8 mouse cellular contexts compared by ENCODE assay signal in the genomic region with DNA sequence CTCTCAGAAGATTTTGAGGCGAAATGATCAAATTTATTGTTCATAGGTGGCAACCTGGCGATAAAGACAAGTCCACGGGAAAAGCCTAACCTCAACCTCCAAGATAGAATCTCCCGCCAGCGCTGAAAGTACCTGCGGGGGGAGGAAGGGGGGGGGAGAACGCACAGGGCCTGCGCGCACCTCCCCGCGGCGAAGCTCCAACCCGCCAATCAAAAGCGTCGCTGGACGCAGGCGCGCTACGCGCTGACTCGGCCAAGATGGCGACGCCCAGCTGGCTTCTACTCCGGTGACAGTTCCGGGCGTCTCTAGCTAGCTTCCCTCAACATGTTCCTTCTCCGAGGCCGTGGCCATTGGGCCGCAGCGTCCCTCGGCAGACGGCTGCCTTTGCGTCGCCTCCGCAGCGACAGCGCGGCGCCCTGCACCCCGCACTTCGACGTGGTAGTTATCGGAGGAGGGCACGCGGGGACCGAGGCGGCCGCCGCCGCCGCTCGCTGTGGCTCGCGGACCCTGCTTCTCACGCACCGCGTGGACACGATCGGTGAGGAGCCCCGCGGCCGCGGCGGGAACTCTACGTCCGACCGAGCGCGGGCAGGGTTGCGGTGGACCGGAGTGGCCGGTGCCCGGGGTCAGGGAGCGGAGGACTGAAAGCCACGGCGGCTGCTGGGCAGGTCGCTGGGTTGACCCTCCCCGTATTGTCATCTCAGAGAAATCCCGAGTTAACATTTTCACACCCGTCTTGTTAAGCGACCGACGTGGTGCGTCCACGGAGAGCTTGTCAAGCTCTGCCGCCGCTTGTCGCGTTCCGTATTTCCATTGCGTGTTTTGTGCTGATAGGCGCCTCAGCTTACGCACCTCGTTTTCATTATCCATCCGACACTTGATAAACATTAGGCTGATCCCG. TPM values are rescaled to one million over a fixed set of nuclear protein-coding genes. Genes with fewer than 3 reads are reported as not detected.
A peak's percentile ranks its signal among the peaks of the same experiment; 100 is the strongest.
DNase-seq lines count a peak whose midpoint lies in the region; ATAC-seq and TF ChIP-seq lines count a peak whose summit lies in the region.

TSS of gene Mto1 (plus strand) at position 236 of the 901 bp plus-strand sequence.
TSS of gene Gm17324 (minus strand) at position 814 of the 901 bp plus-strand sequence.

- peak within 1 kb of the TSS; percentile 87 for H3K27ac ChIP-seq in brown adipose tissue, adult 24 weeks (replicated peaks; ENCODE audit: low read depth, low read length)
- H3K27ac ChIP-seq in heart, embryonic 15.5 days = peak within 1 kb of the TSS; percentile 95
- H3K27ac ChIP-seq in liver, embryonic 14.5 days = peak within 1 kb of the TSS; percentile 80
- peak within 1 kb of the TSS; percentile 74 for H3K27ac ChIP-seq in neural tube, embryonic 11.5 days (ENCODE audit: low read depth, low read length)
- peak within 1 kb of the TSS; percentile 95 for H3K27ac ChIP-seq in stomach, postnatal 0 days (replicated peaks)

- ATAC-seq in heart, embryonic 15.5 days (replicated peaks; ENCODE audit: insufficient number of reproducible peaks, insufficient read depth, low FRiP score, low read depth) = peak; percentile 94
- ATAC-seq in liver, embryonic 14.5 days (ENCODE audit: insufficient read depth) = peak; percentile 91
- ATAC-seq in neural tube, embryonic 11.5 days (ENCODE audit: insufficient read depth, low FRiP score, low TSS enrichment) = peak; percentile 93
- ATAC-seq in stomach, postnatal 0 days (ENCODE audit: low FRiP score, low TSS enrichment) = peak; percentile 96

- DNase-seq in CD4-positive, CD25-positive, alpha-beta regulatory T cell, adult 2 months (ENCODE audit: low read depth, low spot score) = peak; percentile 98
- DNase-seq in fibroblast of lung, adult 2 months (ENCODE audit: low read depth) = peak; percentile 70
- peak; percentile 86 to 95 for DNase-seq in kidney, postnatal 25 days
- DNase-seq in liver, embryonic 14.5 days (ENCODE audit: low read depth in 3 of 3, low spot score in 3 of 3) = peak; percentile 78 to 87 (median 79)
- DNase-seq in neural tube, embryonic 11.5 days (ENCODE audit: low spot score) = peak; percentile 93
- peak; percentile 94 for DNase-seq in stomach, postnatal 0 days (ENCODE audit: low spot score)

- H3K36me3 ChIP-seq in heart, embryonic 15.5 days = peaks cover 16% of the 10 kb centered on the region
- H3K36me3 ChIP-seq in liver, embryonic 14.5 days (replicated peaks; ENCODE audit: control insufficient read depth, insufficient read depth, low read depth) = peaks cover 21% of the 10 kb centered on the region
- H3K36me3 ChIP-seq in neural tube, embryonic 11.5 days (ENCODE audit: control insufficient read depth, insufficient read depth, low read length) = 0 out of 2 replicates have a peak, but pooled peaks cover 2% of the 10 kb centered on the region
- H3K36me3 ChIP-seq in stomach, postnatal 0 days (ENCODE audit: control insufficient read depth, insufficient read depth, low read length) = peaks cover 7% of the 10 kb centered on the region

- peak within 1 kb of the TSS; percentile 66 for H3K4me2 ChIP-seq in heart, embryonic 15.5 days
- peak within 1 kb of the TSS; percentile 84 for H3K4me2 ChIP-seq in liver, embryonic 14.5 days (ENCODE audit: low read depth)
- H3K4me2 ChIP-seq in neural tube, embryonic 11.5 days (ENCODE audit: low read depth) = peak within 1 kb of the TSS; percentile 52
- peak within 1 kb of the TSS; percentile 70 for H3K4me2 ChIP-seq in stomach, postnatal 0 days (replicated peaks; ENCODE audit: low read depth)

- under 1% methylated on average over 96 of the region's 96 CpGs for WGBS in heart, embryonic 15.5 days
- WGBS in liver, embryonic 14.5 days (ENCODE audit: insufficient replicate concordance) = under 1% methylated on average over 95 of the region's 96 CpGs
- WGBS in neural tube, embryonic 11.5 days = under 1% methylated on average over 87 of the region's 96 CpGs
- under 1% methylated on average over 88 of the region's 96 CpGs for WGBS in stomach, postnatal 0 days

- H3K27me3 ChIP-seq in heart, embryonic 15.5 days = peaks cover 26% of the 10 kb centered on the region
- peaks cover 24% of the 10 kb centered on the region for H3K27me3 ChIP-seq in liver, embryonic 14.5 days (ENCODE audit: control insufficient read depth, insufficient read depth, low read length)
- H3K27me3 ChIP-seq in neural tube, embryonic 11.5 days (ENCODE audit: control insufficient read depth, insufficient read depth, low read length) = peaks cover 23% of the 10 kb centered on the region
- no peaks in the 10 kb centered on the region for H3K27me3 ChIP-seq in stomach, postnatal 0 days (ENCODE audit: control insufficient read depth, insufficient read depth, low read length)

- TF ChIP-seq EP300 in liver, embryonic 14.5 days (IDR thresholded peaks at IDR 0.05; ENCODE audit: low read depth) = peak; percentile 35; the same call in 1 of the 2 replicates
- TF ChIP-seq EP300 in stomach, postnatal 0 days (optimal IDR thresholded peaks at IDR 0.05) = no peak

- TF ChIP-seq CTCF in liver, embryonic 14.5 days (IDR thresholded peaks at IDR 0.05; ENCODE audit: low read depth) = no peak
- no peak; the same call in 1 of the 2 replicates for TF ChIP-seq CTCF in stomach, postnatal 0 days (IDR thresholded peaks at IDR 0.05; ENCODE audit: low read depth)

- peak within 1 kb of the TSS; percentile 91 for H3K4me3 ChIP-seq in brown adipose tissue, adult 24 weeks (ENCODE audit: insufficient read depth, low read depth, low read length)
- peak within 1 kb of the TSS; percentile 95 for H3K4me3 ChIP-seq in heart, embryonic 15.5 days
- peak within 1 kb of the TSS; percentile 78 to 100 for H3K4me3 ChIP-seq in liver, embryonic 14.5 days (ENCODE audit: insufficient read depth in 1 of 2, low read depth in 2 of 2, low read length in 2 of 2)
- H3K4me3 ChIP-seq in neural tube, embryonic 11.5 days (ENCODE audit: low read depth, low read length) = peak within 1 kb of the TSS; percentile 87
- peak within 1 kb of the TSS; percentile 97 for H3K4me3 ChIP-seq in stomach, postnatal 0 days (ENCODE audit: low read depth, low read length)

- peaks cover 5% of the 10 kb centered on the region; the same call in 1 of the 2 replicates for H3K4me1 ChIP-seq in brown adipose tissue, adult 24 weeks (ENCODE audit: control insufficient read depth, insufficient read depth, insufficient read length, low read length)
- peaks cover 13% of the 10 kb centered on the region for H3K4me1 ChIP-seq in heart, embryonic 15.5 days (replicated peaks)
- peaks cover 11 to 13% of the 10 kb centered on the region in 2 experiments for H3K4me1 ChIP-seq in liver, embryonic 14.5 days (replicated peaks; ENCODE audit: control insufficient read depth in 2 of 2, insufficient read depth in 2 of 2, low read length in 1 of 2)
- H3K4me1 ChIP-seq in neural tube, embryonic 11.5 days (ENCODE audit: control insufficient read depth, insufficient read depth, low read length) = peaks cover 3% of the 10 kb centered on the region; the same call in 1 of the 2 replicates
- H3K4me1 ChIP-seq in stomach, postnatal 0 days (replicated peaks; ENCODE audit: control insufficient read depth, insufficient read depth) = no peaks in the 10 kb centered on the region

- peak within 1 kb of the TSS; percentile 95 for H3K9ac ChIP-seq in heart, embryonic 15.5 days
- peak within 1 kb of the TSS; percentile 99 for H3K9ac ChIP-seq in liver, embryonic 14.5 days (replicated peaks)
- peak within 1 kb of the TSS; percentile 85 for H3K9ac ChIP-seq in neural tube, embryonic 11.5 days (ENCODE audit: low read length)
- H3K9ac ChIP-seq in stomach, postnatal 0 days (ENCODE audit: low read length) = peak within 1 kb of the TSS; percentile 90

- H3K9me3 ChIP-seq in heart, embryonic 15.5 days (replicated peaks) = no peaks in the 10 kb centered on the region
- H3K9me3 ChIP-seq in liver, embryonic 14.5 days (ENCODE audit: control insufficient read depth, low read length) = no peaks in the 10 kb centered on the region
- no peaks in the 10 kb centered on the region for H3K9me3 ChIP-seq in neural tube, embryonic 11.5 days (ENCODE audit: control insufficient read depth, low read length)
- no peaks in the 10 kb centered on the region for H3K9me3 ChIP-seq in stomach, postnatal 0 days (ENCODE audit: control insufficient read depth, low read length)

RNA-seq across cellular contexts. Expression of gene Mto1, which starts in this region (rescaled TPM):
- polyA plus RNA-seq in brown adipose tissue, adult 24 weeks (2012; ENCODE audit: insufficient read depth, insufficient read length, missing spikeins) = 42.2 and 44.6 TPM in 2 replicates
- 26.2 and 27.7 TPM in 2 replicates for polyA plus RNA-seq in heart, embryonic 15.5 days (2015; fragmentation: Nextera tagmentation; extraction: Ambion mirVana)
- 11.5 and 14.0 TPM in 2 replicates for polyA plus RNA-seq in liver, embryonic 14.5 days (2012; rRNA removed)
- 17.7 and 20.4 TPM in 2 replicates for polyA plus RNA-seq in liver, embryonic 14.5 days (2014; fragmentation: Nextera tagmentation; extraction: Ambion mirVana)
- 23.1 and 23.4 TPM in 2 replicates for polyA plus RNA-seq in neural tube, embryonic 11.5 days (2014; fragmentation: Nextera tagmentation; extraction: Ambion mirVana)
- 11.7 and 12.1 TPM in 2 replicates for polyA plus RNA-seq in stomach, postnatal 0 days (2015; fragmentation: Nextera tagmentation; extraction: Ambion mirVana)

RNA-seq across cellular contexts. Expression of gene Gm17324, which starts in this region (rescaled TPM):
- not detected in 2 replicates for polyA plus RNA-seq in brown adipose tissue, adult 24 weeks (2012; ENCODE audit: insufficient read depth, insufficient read length, missing spikeins)
- polyA plus RNA-seq in heart, embryonic 15.5 days (2015; fragmentation: Nextera tagmentation; extraction: Ambion mirVana) = 0.43 and 0.67 TPM in 2 replicates
- polyA plus RNA-seq in liver, embryonic 14.5 days (2012; rRNA removed) = 0.15 TPM in 2 replicates
- 0.55 and 0.63 TPM in 2 replicates for polyA plus RNA-seq in liver, embryonic 14.5 days (2014; fragmentation: Nextera tagmentation; extraction: Ambion mirVana)
- polyA plus RNA-seq in neural tube, embryonic 11.5 days (2014; fragmentation: Nextera tagmentation; extraction: Ambion mirVana) = 1.0 TPM in 1 of 2 replicates, not detected in the other
- 0.72 and 1.1 TPM in 2 replicates for polyA plus RNA-seq in stomach, postnatal 0 days (2015; fragmentation: Nextera tagmentation; extraction: Ambion mirVana)

Comparison
In these comparisons a context has a peak if more than half of its experiments do, and no peak if none do; other contexts are left out.
1. Peak in every context shown above with its lines: DNase-seq, ATAC-seq, H3K4me3 ChIP-seq and H3K27ac ChIP-seq.